29 mouse cellular contexts compared by ENCODE assay signal in genomic region chr15:100300499-100300898, GRCm38 (mm10). TPM values are rescaled to one million over a fixed set of nuclear protein-coding genes. Genes with fewer than 3 reads are reported as not detected.
A peak's percentile ranks its signal among the peaks of the same experiment; 100 is the strongest.
DNase-seq lines count a peak whose midpoint lies in the region; TF ChIP-seq lines count a peak whose summit lies in the region.
"Had no signal": no experiment of that assay in that cellular context is flagged by ENCODE, and none has a peak within 500 bp of the region (broad histone marks: within the 10 kb centered on the region; RNA-seq: fewer than 3 reads in every experiment).

No protein-coding gene starts in this region.

- in situ Hi-C loops in ES-E14 (cut with MboI; ENCODE audit: low sequenced_read_pairs in 2 of 2, unreplicated experiment in 2 of 2), result no loop called here

- H3K36me3 ChIP-seq in thymus, adult 2 months (ENCODE audit: control insufficient read depth, insufficient read depth, low read length), result no peaks in the 10 kb centered on the region
- no peaks in the 10 kb centered on the region for H3K36me3 ChIP-seq in ES-E14 (ENCODE audit: control insufficient read depth, insufficient read depth, low read length, poor library complexity, severe bottlenecking)
- H3K36me3 ChIP-seq: embryonic facial prominence, embryonic 15.5 days; heart, embryonic 12.5 days; hindbrain, embryonic 10.5 days; intestine, embryonic 15.5 days had no signal

- H3K27me3 ChIP-seq in thymus, adult 2 months (ENCODE audit: control insufficient read depth, insufficient read depth, low read length), result no peaks in the 10 kb centered on the region
- H3K27me3 ChIP-seq: embryonic facial prominence, embryonic 15.5 days; intestine, embryonic 15.5 days had no signal

- 54% methylated on average over 6 of the region's 6 CpGs for WGBS in thymus, adult 2 months

- no peak for TF ChIP-seq CTCF in thymus, adult 2 months (IDR thresholded peaks at IDR 0.05; ENCODE audit: borderline replicate concordance, control insufficient read depth, extremely low read depth, insufficient read depth, low read length, poor library complexity)

- H3K4me3 ChIP-seq in thymus, adult 2 months (ENCODE audit: control insufficient read depth, insufficient read depth, low read length), result no peak overlapping the region
- no peak overlapping the region for H3K4me3 ChIP-seq in ES-E14 (ENCODE audit: insufficient read depth in 1 of 2, low read depth in 1 of 2, low read length in 2 of 2, poor library complexity in 1 of 2, severe bottlenecking in 1 of 2)
- H3K4me3 ChIP-seq: embryonic facial prominence, embryonic 15.5 days; erythroblast, embryonic 14.5 days; heart, embryonic 12.5 days; hindbrain, embryonic 10.5 days; intestine, embryonic 15.5 days had no signal

- no peaks in the 10 kb centered on the region for H3K9me3 ChIP-seq in ES-E14 (ENCODE audit: control insufficient read depth, insufficient read depth, low read depth, low read length)
- H3K9me3 ChIP-seq: embryonic facial prominence, embryonic 15.5 days; hindbrain, embryonic 10.5 days; intestine, embryonic 15.5 days had no signal

- no peak overlapping the region for H3K9ac ChIP-seq in ES-E14 (ENCODE audit: insufficient read depth, low read depth, low read length, poor library complexity, severe bottlenecking)
- H3K9ac ChIP-seq: embryonic facial prominence, embryonic 15.5 days; forebrain, postnatal 0 days; heart, embryonic 12.5 days; hindbrain, embryonic 14.5 days; intestine, embryonic 15.5 days had no signal

- peaks cover 1% of the 10 kb centered on the region; the same call in 1 of the 2 replicates for H3K4me1 ChIP-seq in thymus, adult 2 months (replicated peaks; ENCODE audit: control insufficient read depth, insufficient read depth, low read length)
- peaks cover 6 to 15% of the 10 kb centered on the region in 2 experiments; a peak in 3 of 4 replicates for H3K4me1 ChIP-seq in ES-E14 (ENCODE audit: control insufficient read depth in 2 of 2, insufficient read depth in 2 of 2, low read length in 2 of 2, poor library complexity in 1 of 2)
- H3K4me1 ChIP-seq: embryonic facial prominence, embryonic 15.5 days had no signal

- H3K27ac ChIP-seq in thymus, adult 2 months (ENCODE audit: control insufficient read depth, insufficient read depth, low read length), result no peak overlapping the region
- peak overlapping the region; percentile 10; the same call in 1 of the 2 replicates for H3K27ac ChIP-seq in ES-E14 (ENCODE audit: insufficient read depth, low read depth, low read length, poor library complexity, severe bottlenecking)
- H3K27ac ChIP-seq: embryonic facial prominence, embryonic 15.5 days; hindbrain, embryonic 10.5 days; hindbrain, embryonic 14.5 days; intestine, embryonic 15.5 days had no signal

- DNase-seq in thymus, adult 2 months, result peak; percentile 9
- DNase-seq in thymus, postnatal 25 days, result no peak
- peak; percentile 61 for DNase-seq in A20 (ENCODE audit: low read depth, low spot score)
- no peak for DNase-seq in ES-E14 (ENCODE audit: low read depth, low spot score)
- DNase-seq in ZHBTc4 (ENCODE audit: low read depth, low spot score), result peak; percentile 49
- DNase-seq in cerebellum, postnatal 36 days, result no peak
- no peak for DNase-seq in ovary, postnatal 10 days (ENCODE audit: low spot score)
- DNase-seq in retina, postnatal 1 day, result no peak
- DNase-seq: cerebellum, adult 2 months; cerebellum, postnatal 10 days; embryo, embryonic 11 days; forebrain, postnatal 0 days; gastrocnemius, postnatal 25 days had no signal

- no peak for TF ChIP-seq POLR2A in thymus, adult 2 months (IDR thresholded peaks at IDR 0.05; ENCODE audit: control insufficient read depth, extremely low read depth, insufficient read depth, low read length, poor library complexity)

TF ChIP-seq in ES-E14, 5 proteins besides CTCF, POLR2A, EP300 and RAD21:
- TF ChIP-seq ZC3H11A (IDR thresholded peaks at IDR 0.05; ENCODE audit: borderline replicate concordance, low read depth, low read length) (no peak), MAFK (IDR thresholded peaks at IDR 0.05; ENCODE audit: insufficient read depth, low read depth, low read length) (peak; percentile 88)

RNA-seq across cellular contexts. Expression of gene Mettl7a1, which starts 3.4 kb away (rescaled TPM):
- polyA plus RNA-seq in thymus, adult 2 months (2012; rRNA removed), result 18.9 TPM in 2 replicates
- 11.6 and 21.7 TPM in 2 replicates for total RNA-seq in ES-E14 (2012; rRNA removed)

RNA-seq across cellular contexts. Expression of gene Tmprss12, which starts 19.9 kb away (rescaled TPM):
- not detected in 2 replicates for polyA plus RNA-seq in thymus, adult 2 months (2012; rRNA removed)
- total RNA-seq in ES-E14 (2012; rRNA removed), result 1.5 and 1.6 TPM in 2 replicates
- total RNA-seq: adrenal gland, postnatal 10 days; common myeloid progenitor, adult 5-6 weeks; forebrain, postnatal 0 days; gastrocnemius, adult 18-20 months; gastrocnemius, postnatal 25 days; granulocyte monocyte progenitor cell, adult 5-6 weeks; heart, adult 8-10 months; heart, postnatal 25 days had no signal
- polyA plus RNA-seq: C2C12; cerebellum, adult 2 months; embryonic facial prominence, embryonic 11.5 days; embryonic facial prominence, embryonic 15.5 days; erythroblast, embryonic 14.5 days; forebrain, embryonic 11.5 days; forebrain, postnatal 0 days; heart, embryonic 12.5 days; heart, embryonic 16.5 days; hindbrain, embryonic 10.5 days; hindbrain, embryonic 14.5 days; intestine, embryonic 15.5 days had no signal

RNA-seq across cellular contexts. Expression of gene Mettl7a3, which starts 34.2 kb away (rescaled TPM):
- 0.05 TPM in 1 of 2 replicates, not detected in the other for polyA plus RNA-seq in thymus, adult 2 months (2012; rRNA removed)
- total RNA-seq in ES-E14 (2012; rRNA removed), result 0.49 and 1.3 TPM in 2 replicates
- total RNA-seq: common myeloid progenitor, adult 5-6 weeks; forebrain, postnatal 0 days; granulocyte monocyte progenitor cell, adult 5-6 weeks had no signal
- polyA plus RNA-seq: C2C12; erythroblast, embryonic 14.5 days; forebrain, embryonic 11.5 days; forebrain, postnatal 0 days; heart, embryonic 12.5 days; heart, embryonic 16.5 days; hindbrain, embryonic 10.5 days; hindbrain, embryonic 14.5 days had no signal

RNA-seq across cellular contexts. Expression of gene Methig1, which starts 52.5 kb away (rescaled TPM):
- not detected in 2 replicates for polyA plus RNA-seq in thymus, adult 2 months (2012; rRNA removed)
- 0.37 and 0.54 TPM in 2 replicates for total RNA-seq in ES-E14 (2012; rRNA removed)
- total RNA-seq: common myeloid progenitor, adult 5-6 weeks; forebrain, postnatal 0 days; gastrocnemius, adult 18-20 months; gastrocnemius, postnatal 25 days; granulocyte monocyte progenitor cell, adult 5-6 weeks; heart, postnatal 25 days had no signal
- polyA plus RNA-seq: C2C12; cerebellum, adult 2 months; embryonic facial prominence, embryonic 15.5 days; erythroblast, embryonic 14.5 days; forebrain, embryonic 11.5 days; forebrain, postnatal 0 days; heart, embryonic 12.5 days; heart, embryonic 16.5 days had no signal

RNA-seq across cellular contexts. Expression of gene Mettl7a2, which starts 52.5 kb away (rescaled TPM):
- not detected in 2 replicates for polyA plus RNA-seq in thymus, adult 2 months (2012; rRNA removed)
- 1.4 and 5.1 TPM in 2 replicates for total RNA-seq in ES-E14 (2012; rRNA removed)
- total RNA-seq: common myeloid progenitor, adult 5-6 weeks; forebrain, postnatal 0 days; granulocyte monocyte progenitor cell, adult 5-6 weeks had no signal
- polyA plus RNA-seq: C2C12; cerebellum, adult 2 months; embryonic facial prominence, embryonic 11.5 days; embryonic facial prominence, embryonic 15.5 days; erythroblast, embryonic 14.5 days; forebrain, embryonic 11.5 days; forebrain, postnatal 0 days; heart, embryonic 12.5 days; heart, embryonic 16.5 days; hindbrain, embryonic 10.5 days; hindbrain, embryonic 14.5 days; intestine, embryonic 15.5 days had no signal

Comparison
In these comparisons a context has a peak if more than half of its experiments do, and no peak if none do; other contexts are left out.
1. DNase-seq: peak in thymus, adult 2 months (single experiment), A20 (single experiment) and ZHBTc4 (single experiment); none in thymus, postnatal 25 days (single experiment), ES-E14 (single experiment), cerebellum, postnatal 36 days (0 of 2), ovary, postnatal 10 days (single experiment) and retina, postnatal 1 day (single experiment).